Mouse (Mus musculus): ENCODE data around the gene Srpk1.

Srpk1 gene

DNA sequence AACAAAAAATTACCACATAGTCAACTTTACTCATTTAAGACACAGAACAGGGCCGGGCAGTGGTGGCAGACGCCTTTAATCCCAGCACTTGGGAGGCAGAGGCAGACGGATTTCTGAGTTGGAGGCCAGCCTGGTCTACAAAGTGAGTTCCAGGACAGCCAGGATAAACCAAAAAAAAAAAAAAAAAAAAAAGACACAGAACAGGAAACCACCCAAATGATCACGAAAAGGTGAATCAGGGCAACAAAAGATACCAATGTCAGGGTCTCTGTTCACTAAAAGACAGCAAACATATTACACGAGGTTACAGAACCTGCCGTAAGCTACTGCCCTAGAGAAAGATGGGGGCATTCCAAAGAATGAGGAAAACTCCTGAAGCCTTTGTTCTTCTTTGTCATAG lies 9.4 kb downstream of the Srpk1 start:
- no peak for DNase-seq

- no peak for DNase-seq
Observed at GRCm38 (mm10) chr17:28612603-28613002, 9.9 kb downstream of the Srpk1 start.

- no peak for DNase-seq
Observed at GRCm38 (mm10) chr17:28609543-28609942, 13.0 kb downstream of the Srpk1 start.

DNA sequence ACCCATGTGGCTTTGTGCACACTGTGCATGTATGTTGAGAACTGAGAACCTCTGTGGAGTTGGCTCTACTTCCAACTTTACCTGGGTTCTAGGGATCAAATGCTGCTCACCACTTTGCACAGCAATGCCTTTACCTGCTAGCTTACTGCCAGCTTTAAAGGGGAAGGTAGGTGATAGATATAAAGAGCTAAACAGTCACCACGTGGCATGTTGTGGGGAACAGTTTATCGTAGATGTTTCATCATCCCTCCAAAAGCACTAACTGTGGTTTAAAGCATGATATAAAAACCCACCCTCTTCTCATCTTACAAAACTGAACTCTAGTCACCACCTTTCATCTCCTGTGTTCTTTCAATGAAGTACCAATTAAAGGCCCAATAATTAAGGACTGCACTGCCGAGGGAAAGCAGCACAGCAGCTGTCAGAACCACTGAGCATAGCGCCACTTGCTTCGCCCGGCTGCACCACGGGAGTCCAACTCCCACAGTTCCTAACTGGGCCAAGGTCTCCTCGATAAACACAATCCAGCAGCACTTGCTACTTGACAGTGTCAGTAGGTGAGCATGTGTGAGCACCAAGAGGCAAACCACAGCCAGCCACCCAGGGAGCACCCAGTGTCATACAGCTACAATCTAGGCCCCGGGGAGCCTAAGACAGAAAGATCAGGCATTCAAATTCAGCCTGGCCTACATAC lies 20.8 kb downstream of the Srpk1 start:
- no peak for DNase-seq

- DNase-seq: no peak
Observed at GRCm38 (mm10) chr17:28600780-28601179, 21.7 kb downstream of the Srpk1 start.

DNA sequence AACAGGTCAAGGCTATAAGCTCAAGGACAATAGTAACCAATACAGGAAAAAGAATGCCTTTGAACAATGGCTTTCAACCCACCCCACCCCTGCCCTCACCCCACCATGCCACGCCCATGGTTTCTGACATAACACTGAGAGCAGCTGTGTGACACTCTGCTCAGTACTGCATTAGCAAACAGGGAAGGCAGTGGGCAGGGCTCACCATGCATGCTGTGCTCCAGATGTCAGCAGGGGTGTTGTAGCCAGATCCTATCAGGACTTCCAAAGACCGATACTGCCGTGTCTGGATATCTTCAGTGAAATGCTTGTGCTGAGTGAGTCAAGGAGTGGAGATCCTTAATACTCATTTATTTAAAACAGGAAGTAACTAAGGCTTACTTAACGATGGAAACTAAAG lies 28.5 kb downstream of the Srpk1 start:
- no peak for DNase-seq

GRCm38 (mm10) chr17:28592998-28593397 lies 29.5 kb downstream of the Srpk1 start:
- DNase-seq: peak; percentile 88

DNA sequence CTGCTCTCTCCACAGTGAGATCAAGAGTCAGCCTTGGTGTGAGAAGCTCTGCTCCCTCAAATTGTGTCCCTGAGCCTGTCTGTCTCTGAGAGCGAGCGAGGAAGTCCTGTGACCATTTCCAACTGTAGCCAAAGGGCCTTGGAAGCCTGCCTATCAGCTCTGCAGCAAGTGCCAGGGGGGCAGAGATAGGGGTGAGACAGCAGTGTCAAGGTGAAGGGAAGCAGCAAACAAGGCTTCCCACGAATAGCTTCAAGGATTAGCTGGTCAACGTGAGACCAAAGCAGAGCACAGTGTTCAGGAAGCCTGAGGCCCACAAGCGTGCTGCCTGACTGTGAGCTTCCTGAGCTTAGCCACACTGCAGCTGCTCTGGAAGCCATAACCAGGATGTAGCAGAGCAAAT lies 31.0 kb downstream of the Srpk1 start:
- no peak for DNase-seq

GRCm38 (mm10) chr17:28590596-28590995 lies 31.9 kb downstream of the Srpk1 start:
- no peak for DNase-seq

- no peak for DNase-seq
Observed at GRCm38 (mm10) chr17:28588591-28588990, 33.9 kb downstream of the Srpk1 start.

GRCm38 (mm10) chr17:28586509-28586908 lies 36.0 kb downstream of the Srpk1 start:
- no peak for DNase-seq

DNA sequence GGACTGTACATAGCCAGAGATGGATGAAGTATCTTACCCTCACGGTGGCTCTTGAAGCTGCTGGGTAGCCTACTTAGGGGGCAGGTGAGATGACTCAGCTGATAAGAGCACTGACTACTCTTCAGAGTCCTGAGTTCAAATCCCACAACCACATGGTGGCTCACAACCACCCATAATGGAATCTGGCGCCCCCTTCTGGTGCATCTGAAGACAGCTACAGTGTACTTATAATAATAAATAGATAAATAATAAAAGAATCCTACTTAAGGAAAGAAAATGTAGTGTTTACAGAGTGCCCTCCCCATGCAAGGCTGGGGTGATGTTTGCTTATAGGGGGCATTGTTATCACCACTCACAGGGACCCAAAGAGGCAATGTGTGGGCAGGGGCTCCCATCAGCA lies 41.5 kb downstream of the Srpk1 start:
- no peak for DNase-seq

GRCm38 (mm10) chr17:28580396-28580795 lies 42.1 kb downstream of the Srpk1 start:
- peak; percentile 31 for DNase-seq

DNA sequence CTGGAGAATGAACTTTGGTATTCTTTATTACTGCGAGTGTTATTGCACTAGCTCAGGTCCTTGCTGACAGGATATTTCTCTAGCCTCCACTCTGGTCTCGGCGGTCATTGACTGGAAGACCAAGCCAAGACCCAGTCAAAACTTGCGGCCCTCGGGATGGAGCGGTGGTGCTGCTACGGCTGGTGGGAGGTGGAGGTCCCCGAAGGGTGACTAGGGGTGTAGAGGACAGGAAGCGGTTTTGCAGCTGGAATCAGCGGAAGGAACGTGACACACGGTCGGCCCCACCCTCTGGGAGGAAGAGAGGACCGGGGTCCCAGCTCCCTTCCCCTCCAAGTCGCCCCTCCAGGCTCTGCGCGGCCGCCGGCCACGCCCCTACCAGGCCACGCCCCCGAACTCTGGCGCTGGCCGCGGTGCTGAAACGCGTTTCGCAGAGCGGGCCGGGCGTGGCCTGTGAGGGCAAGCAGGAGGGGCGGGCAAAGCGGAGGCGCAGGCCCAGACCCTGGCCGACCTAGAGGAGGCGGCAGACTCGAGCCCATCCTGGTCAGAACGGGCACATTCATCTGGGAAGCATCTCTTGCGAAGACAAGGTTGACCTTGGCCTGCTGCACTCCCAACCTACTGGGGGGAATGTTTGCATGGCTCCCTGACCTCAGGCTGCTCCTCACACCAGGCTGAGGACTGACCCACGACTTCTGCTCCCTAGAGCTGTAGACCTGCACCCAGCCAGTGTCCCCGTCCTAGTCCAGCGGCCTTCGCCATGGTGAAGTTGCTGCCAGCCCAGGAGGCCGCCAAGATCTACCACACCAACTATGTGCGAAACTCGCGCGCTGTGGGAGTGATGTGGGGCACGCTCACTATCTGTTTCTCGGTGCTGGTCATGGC lies 47.0 kb downstream of the Srpk1 start, which contains the start of gene Lhfpl5:
Lhfpl5 (plus strand) TSS at position 398 of the 882 bp plus-strand sequence.
- DNase-seq: peak; percentile 40

DNA sequence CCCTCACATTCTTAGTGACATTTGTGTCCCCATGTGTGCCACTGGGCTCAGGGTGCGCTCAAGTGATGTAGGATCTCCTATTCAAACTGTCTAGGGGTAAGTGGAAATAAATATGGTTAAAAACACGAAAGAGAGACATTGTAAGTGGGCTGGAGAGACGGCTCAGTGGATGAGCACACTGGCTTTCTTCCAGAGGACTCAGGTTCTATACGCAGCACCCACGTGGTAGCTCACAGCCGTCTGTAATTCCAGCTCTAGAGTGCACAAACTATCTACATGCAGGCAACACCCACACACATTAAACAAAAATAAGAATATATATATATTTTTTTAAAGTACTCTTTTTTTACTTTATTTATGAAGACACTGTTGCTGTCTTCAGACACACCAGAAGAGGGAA lies 49.6 kb downstream of the Srpk1 start:
- no peak for DNase-seq

GRCm38 (mm10) chr17:28572521-28572920 lies 50.0 kb downstream of the Srpk1 start:
- no peak for DNase-seq

- DNase-seq: no peak
Observed at GRCm38 (mm10) chr17:28571868-28572267, 50.6 kb downstream of the Srpk1 start.

DNA sequence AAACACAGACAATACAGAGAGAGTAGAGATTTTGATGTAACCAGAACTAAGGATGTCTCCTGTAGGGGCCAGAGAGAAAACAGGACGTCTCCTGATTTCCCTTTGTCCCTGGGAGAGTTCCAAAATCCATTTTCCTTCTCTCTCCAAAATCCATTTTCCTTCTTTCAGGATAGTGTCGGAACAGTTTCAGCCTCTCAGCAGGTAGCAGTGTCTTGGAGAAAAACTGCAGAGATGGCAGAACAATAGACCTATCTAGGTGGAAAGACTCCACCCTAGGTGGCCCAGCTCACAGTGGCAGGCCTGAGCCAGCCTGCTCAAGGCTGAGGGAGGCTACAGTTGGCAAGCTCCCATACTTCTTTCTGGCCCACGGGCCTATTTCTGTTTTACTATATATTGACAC lies 55.0 kb downstream of the Srpk1 start:
- no peak for DNase-seq

DNA sequence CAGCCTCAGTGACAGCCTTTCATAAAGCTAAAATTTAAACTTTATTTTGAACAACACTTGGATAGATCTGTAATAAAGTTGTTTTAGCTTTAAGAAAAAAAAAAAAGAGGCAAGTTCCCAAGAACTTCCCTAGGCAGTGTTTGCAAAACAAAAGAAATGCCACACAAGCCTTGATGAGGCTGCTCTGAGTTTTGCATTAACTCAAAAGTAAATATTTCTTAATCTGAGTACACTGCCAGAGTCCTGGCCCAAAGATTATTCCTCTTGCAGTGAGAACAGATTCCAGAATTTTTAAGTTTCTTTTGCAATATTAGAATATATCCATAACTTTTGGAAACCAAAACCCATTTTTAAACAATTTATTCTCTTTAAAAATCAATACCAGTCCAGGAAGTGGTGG lies 57.3 kb downstream of the Srpk1 start:
- no peak for DNase-seq

GRCm38 (mm10) chr17:28561613-28562012 lies 60.9 kb downstream of the Srpk1 start:
- no peak for DNase-seq

GRCm38 (mm10) chr17:28560598-28560997 lies 61.9 kb downstream of the Srpk1 start, which contains the start of gene Clps:
TSS of gene Clps (minus strand) at chr17:28560766.
- DNase-seq: no peak

GRCm38 (mm10) chr17:28557772-28558171 lies 64.7 kb downstream of the Srpk1 start:
- DNase-seq: no peak

DNA sequence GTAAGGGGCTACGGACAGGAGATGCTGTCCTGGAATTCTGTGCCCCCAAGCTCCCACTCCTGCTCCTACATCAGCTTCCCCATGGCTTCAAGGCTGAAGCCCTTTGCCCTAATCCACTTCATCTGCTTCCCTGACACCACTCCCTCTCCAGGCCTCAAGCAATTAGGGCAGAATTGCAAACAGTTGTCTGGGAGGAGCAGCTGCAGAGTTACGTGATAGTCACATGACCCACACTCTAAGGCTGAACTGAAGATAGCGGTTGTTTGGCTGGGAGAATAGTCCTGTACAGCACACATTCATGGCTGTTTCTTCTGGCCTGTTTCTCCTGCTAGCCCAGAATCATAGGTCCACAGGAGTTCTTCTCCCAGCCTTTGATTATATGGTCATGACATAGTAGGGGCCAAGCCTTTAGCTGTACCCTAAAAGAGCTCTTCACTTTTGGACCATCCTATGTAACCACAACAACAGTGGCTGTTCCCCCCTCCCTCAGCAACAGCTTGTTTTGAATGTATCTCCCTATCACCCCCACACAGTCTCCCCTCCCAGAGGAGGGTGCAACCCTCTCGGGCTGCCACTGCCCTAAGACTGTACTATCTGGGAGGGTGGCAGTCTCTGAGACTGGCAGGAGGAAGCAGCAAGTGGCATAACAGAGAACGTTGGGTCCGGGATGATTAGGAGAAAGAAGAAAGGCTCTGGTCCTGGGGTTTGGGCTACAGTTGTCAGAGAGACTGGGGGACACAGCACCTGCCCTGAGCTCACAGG lies 65.7 kb downstream of the Srpk1 start:
- DNase-seq: no peak

All from right cerebral cortex, postnatal 14 days (tissue).